In genomic region chr14:98708045-98708444, GRCm38 (mm10) we compare ENCODE assay signal across 22 mouse cellular contexts.
DNase-seq lines count a peak whose midpoint lies in the region; ATAC-seq and TF ChIP-seq lines count a peak whose summit lies in the region.
"Had no signal": no experiment of that assay in that cellular context is flagged by ENCODE, and none has a peak within 500 bp of the region (broad histone marks: within the 10 kb centered on the region; RNA-seq: fewer than 3 reads in every experiment).

No protein-coding gene starts in this region.

- H3K27me3 ChIP-seq in hindbrain, embryonic 11.5 days (ENCODE audit: control insufficient read depth, insufficient read depth, low read length), result peaks cover 14% of the 10 kb centered on the region; the same call in 1 of the 2 replicates
- peaks cover 74% of the 10 kb centered on the region for H3K27me3 ChIP-seq in hindbrain, embryonic 10.5 days (ENCODE audit: insufficient read depth, poor library complexity, severe bottlenecking)
- peaks cover 51% of the 10 kb centered on the region for H3K27me3 ChIP-seq in midbrain, embryonic 13.5 days
- H3K27me3 ChIP-seq in midbrain, postnatal 0 days (ENCODE audit: insufficient read depth, low read length), result 0 out of 2 replicates have a peak, but pooled peaks cover 6% of the 10 kb centered on the region
- H3K27me3 ChIP-seq: CH12.LX; embryonic facial prominence, embryonic 15.5 days; forebrain, embryonic 15.5 days; heart, embryonic 13.5 days; hindbrain, embryonic 15.5 days; Patski had no signal

- no peak overlapping the region for H3K27ac ChIP-seq in hindbrain, embryonic 11.5 days (ENCODE audit: low read depth, low read length)
- no peak overlapping the region for H3K27ac ChIP-seq in hindbrain, embryonic 10.5 days
- H3K27ac ChIP-seq in midbrain, embryonic 13.5 days, result no peak overlapping the region
- H3K27ac ChIP-seq in midbrain, postnatal 0 days (ENCODE audit: low read depth, low read length), result no peak overlapping the region
- H3K27ac ChIP-seq: embryonic facial prominence, embryonic 15.5 days; forebrain, embryonic 15.5 days; heart, embryonic 13.5 days; hindbrain, embryonic 15.5 days had no signal

- no peak overlapping the region for H3K9ac ChIP-seq in hindbrain, embryonic 11.5 days (ENCODE audit: low read depth, low read length)
- H3K9ac ChIP-seq in midbrain, embryonic 13.5 days (replicated peaks), result no peak overlapping the region
- H3K9ac ChIP-seq in midbrain, postnatal 0 days (replicated peaks; ENCODE audit: low read length, poor library complexity, severe bottlenecking), result no peak overlapping the region
- H3K9ac ChIP-seq: embryonic facial prominence, embryonic 15.5 days; forebrain, embryonic 15.5 days; heart, embryonic 13.5 days; hindbrain, embryonic 15.5 days had no signal

- H3K4me3 ChIP-seq in hindbrain, embryonic 11.5 days (ENCODE audit: low read depth, low read length), result no peak overlapping the region
- no peak overlapping the region for H3K4me3 ChIP-seq in hindbrain, embryonic 10.5 days
- H3K4me3 ChIP-seq in midbrain, embryonic 13.5 days (replicated peaks), result no peak overlapping the region
- H3K4me3 ChIP-seq in midbrain, postnatal 0 days (ENCODE audit: low read depth, low read length), result no peak overlapping the region
- H3K4me3 ChIP-seq: embryonic facial prominence, embryonic 15.5 days; forebrain, embryonic 15.5 days; heart, embryonic 13.5 days; hindbrain, embryonic 15.5 days had no signal

- H3K36me3 ChIP-seq in hindbrain, embryonic 11.5 days (ENCODE audit: control insufficient read depth, insufficient read depth, low read length), result no peaks in the 10 kb centered on the region
- H3K36me3 ChIP-seq in hindbrain, embryonic 10.5 days, result no peaks in the 10 kb centered on the region
- no peaks in the 10 kb centered on the region for H3K36me3 ChIP-seq in midbrain, embryonic 13.5 days
- H3K36me3 ChIP-seq in midbrain, postnatal 0 days (ENCODE audit: insufficient read depth, low read length), result no peaks in the 10 kb centered on the region
- H3K36me3 ChIP-seq: embryonic facial prominence, embryonic 15.5 days; forebrain, embryonic 15.5 days; heart, embryonic 13.5 days; hindbrain, embryonic 15.5 days had no signal

- H3K9me3 ChIP-seq in hindbrain, embryonic 11.5 days (ENCODE audit: control insufficient read depth, low read length), result no peaks in the 10 kb centered on the region
- H3K9me3 ChIP-seq in hindbrain, embryonic 10.5 days, result no peaks in the 10 kb centered on the region
- no peaks in the 10 kb centered on the region for H3K9me3 ChIP-seq in midbrain, embryonic 13.5 days
- no peaks in the 10 kb centered on the region for H3K9me3 ChIP-seq in midbrain, postnatal 0 days (ENCODE audit: low read length)
- H3K9me3 ChIP-seq: embryonic facial prominence, embryonic 15.5 days; forebrain, embryonic 15.5 days; heart, embryonic 13.5 days; hindbrain, embryonic 15.5 days had no signal

- H3K4me2 ChIP-seq in hindbrain, embryonic 11.5 days (replicated peaks; ENCODE audit: low read depth, low read length), result no peak overlapping the region
- H3K4me2 ChIP-seq in midbrain, embryonic 13.5 days (replicated peaks), result no peak overlapping the region
- H3K4me2 ChIP-seq in midbrain, postnatal 0 days (ENCODE audit: low read depth, low read length, poor library complexity, severe bottlenecking), result no peak overlapping the region
- H3K4me2 ChIP-seq: embryonic facial prominence, embryonic 15.5 days; forebrain, embryonic 15.5 days; heart, embryonic 13.5 days; hindbrain, embryonic 15.5 days had no signal

- WGBS in hindbrain, embryonic 11.5 days, result 31% methylated on average over 2 of the region's 2 CpGs
- WGBS in hindbrain, embryonic 10.5 days, result 30% methylated on average over 2 of the region's 2 CpGs
- 25% methylated on average over 2 of the region's 2 CpGs for WGBS in midbrain, embryonic 13.5 days
- WGBS in midbrain, postnatal 0 days, result 24% methylated on average over 2 of the region's 2 CpGs

- DNase-seq in hindbrain, embryonic 11.5 days (ENCODE audit: low spot score), result peak; percentile 42
- DNase-seq in hindbrain, embryonic 10.5 days (ENCODE audit: low spot score), result no peak
- DNase-seq in midbrain, postnatal 0 days (ENCODE audit: low spot score), result no peak
- peak; percentile 17 for DNase-seq in retina, embryonic 14.5 days (ENCODE audit: low spot score)
- no peak for DNase-seq in retina, postnatal 1 day
- peak; percentile 49 for DNase-seq in mesoderm, embryonic 11.5 days (ENCODE audit: low read depth, low spot score)
- no peak for DNase-seq in urinary bladder, postnatal 10 days (ENCODE audit: low spot score)
- DNase-seq: adrenal gland, postnatal 14 days; cerebellum, adult 18-20 months; cerebellum, adult 9-11 months; cerebellum, postnatal 36 days; gastrocnemius, postnatal 36 days; heart, adult 11 months; heart, postnatal 36 days had no signal

- no peak for TF ChIP-seq CTCF in midbrain, postnatal 0 days (IDR thresholded peaks at IDR 0.05)

- ATAC-seq in hindbrain, embryonic 11.5 days (ENCODE audit: low FRiP score), result peak; percentile 83
- ATAC-seq in midbrain, embryonic 13.5 days, result 0 out of 2 replicates have a peak, but pooled peaks have one; percentile 48
- no peak for ATAC-seq in midbrain, postnatal 0 days (ENCODE audit: low FRiP score)
- ATAC-seq: activated CD4-positive, CD25-positive, alpha-beta regulatory T cell, adult 4 months; forebrain, embryonic 15.5 days; Patski had no signal

- no peaks in the 10 kb centered on the region for H3K4me1 ChIP-seq in hindbrain, embryonic 11.5 days (replicated peaks; ENCODE audit: control insufficient read depth, insufficient read depth, low read length)
- H3K4me1 ChIP-seq in hindbrain, embryonic 10.5 days (replicated peaks), result peaks cover 4% of the 10 kb centered on the region; the same call in 1 of the 2 replicates
- peaks cover 5% of the 10 kb centered on the region; the same call in 1 of the 2 replicates for H3K4me1 ChIP-seq in midbrain, embryonic 13.5 days (replicated peaks)
- no peaks in the 10 kb centered on the region for H3K4me1 ChIP-seq in midbrain, postnatal 0 days (ENCODE audit: insufficient read depth, low read length)
- H3K4me1 ChIP-seq: embryonic facial prominence, embryonic 15.5 days; forebrain, embryonic 15.5 days; hindbrain, embryonic 15.5 days had no signal

Comparison
In these comparisons a context has a peak if more than half of its experiments do, and no peak if none do; other contexts are left out.
1. DNase-seq: peak in hindbrain, embryonic 11.5 days (single experiment), retina, embryonic 14.5 days (single experiment) and mesoderm, embryonic 11.5 days (single experiment); none in hindbrain, embryonic 10.5 days (single experiment), midbrain, postnatal 0 days (single experiment), retina, postnatal 1 day (single experiment) and urinary bladder, postnatal 10 days (single experiment).